Mouse (Mus musculus) intestine, postnatal 0 days (tissue): ENCODE data around the gene Olfr139. TPM values are rescaled to one million over a fixed set of nuclear protein-coding genes. Genes with fewer than 3 reads are reported as not detected.

Experiments
- ATAC-seq: fragments of 200-750 bp; cut with Nextera tagmentation; 2 replicates; pipeline ENCODE4 v1.8.0; 2017; ENCODE audit warnings: mild to moderate bottlenecking, moderate TSS enrichment, moderate library complexity
- H3K27ac ChIP-seq: fragments of 300-500 bp; sonication (generic); 2 replicates; pipeline ENCODE4 v1.5.1; 2014; ENCODE audit warnings: mild to moderate bottlenecking, low read depth, low read length, moderate library complexity
- H3K27me3 ChIP-seq: fragments of 300-500 bp; sonication (generic); replicated peaks from 2 replicates; pipeline ENCODE4 v1.6.1; 2014; ENCODE audit warnings: low read length, mixed read lengths; ENCODE audit not compliant: control insufficient read depth, insufficient read depth
- H3K36me3 ChIP-seq: fragments of 300-500 bp; sonication (generic); 2 replicates; pipeline ENCODE4 v1.6.1; 2014; ENCODE audit warnings: mild to moderate bottlenecking, moderate library complexity; ENCODE audit not compliant: control insufficient read depth, insufficient read depth
- H3K4me1 ChIP-seq: fragments of 300-500 bp; sonication (generic); replicated peaks from 2 replicates; pipeline ENCODE4 v1.6.1; 2014; ENCODE audit warnings: antibody characterized with exemption, low read length, mixed read lengths; ENCODE audit not compliant: control insufficient read depth, insufficient read depth
- H3K4me2 ChIP-seq: fragments of 300-500 bp; sonication (generic); replicated peaks from 2 replicates; pipeline ENCODE4 v1.6.1; 2014; ENCODE audit warnings: low read depth, mild to moderate bottlenecking, moderate library complexity
- H3K4me3 ChIP-seq: fragments of 300-500 bp; sonication (generic); 2 replicates; pipeline ENCODE4 v1.5.1; 2014; ENCODE audit warnings: low read depth, low read length
- H3K9ac ChIP-seq: fragments of 300-500 bp; sonication (generic); 2 replicates; pipeline ENCODE4 v1.6.1; 2014; ENCODE audit warnings: mild to moderate bottlenecking, low read depth, low read length
- H3K9me3 ChIP-seq: fragments of 300-500 bp; sonication (generic); 2 replicates; pipeline ENCODE4 v1.6.1; 2016; ENCODE audit warnings: mixed run types; ENCODE audit not compliant: control insufficient read depth
- CTCF ChIP-seq: sonication (generic); IDR thresholded peaks from 2 replicates; pipeline ENCODE4 v1.5.1; 2016; ENCODE audit warnings: low read depth, mild to moderate bottlenecking, control low read depth, antibody characterized with exemption, moderate library complexity
- WGBS: fragments of 180-500 bp; shearing (Covaris S2); extraction: QIAGEN DNeasy Blood & Tissue Kit; methylation state at CpG from one replicate; pipeline ENCODE4 v1.1.7; 2014; 5-methylcytosine and 5-hydroxymethylcytosine counted together
- polyA plus RNA-seq: library from polyadenylated mRNA; unstranded; fragments of >200 nt; fragmentation: Nextera tagmentation; extraction: Ambion mirVana; gene quantifications from 2 replicates; pipeline ENCODE4 v1.2.1, GENCODE M21; 2015

The Olfr139 gene
- polyA plus RNA-seq: not detected in 2 replicates

DNA sequence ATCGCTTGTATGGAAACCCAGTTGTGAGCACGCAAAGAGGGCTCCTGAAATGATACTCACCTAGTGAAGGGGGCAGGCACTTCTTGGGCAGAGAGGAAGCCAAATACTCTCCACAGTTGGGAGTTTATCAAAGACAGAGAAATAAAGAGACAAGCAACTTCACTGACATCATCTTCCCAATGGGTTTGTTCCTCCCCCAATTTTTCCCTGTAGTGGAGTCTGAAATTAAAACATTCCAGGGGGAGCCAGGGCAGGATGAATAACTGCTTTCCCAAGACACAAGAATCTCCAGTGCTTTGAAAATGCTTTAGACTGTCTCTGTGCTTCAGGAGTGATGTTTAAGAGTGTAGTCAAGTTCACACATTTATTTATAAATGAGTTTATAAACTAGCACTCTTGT lies at the start of gene Olfr139, which contains the start of gene Olfr399:
Gene Olfr139 (minus strand): TSS at position 101 of the 400 bp plus-strand sequence.
Gene Olfr399 (minus strand): TSS at position 165 of the 400 bp plus-strand sequence.
- 81% methylated on average over 2 of the region's 2 CpGs for WGBS

DNA sequence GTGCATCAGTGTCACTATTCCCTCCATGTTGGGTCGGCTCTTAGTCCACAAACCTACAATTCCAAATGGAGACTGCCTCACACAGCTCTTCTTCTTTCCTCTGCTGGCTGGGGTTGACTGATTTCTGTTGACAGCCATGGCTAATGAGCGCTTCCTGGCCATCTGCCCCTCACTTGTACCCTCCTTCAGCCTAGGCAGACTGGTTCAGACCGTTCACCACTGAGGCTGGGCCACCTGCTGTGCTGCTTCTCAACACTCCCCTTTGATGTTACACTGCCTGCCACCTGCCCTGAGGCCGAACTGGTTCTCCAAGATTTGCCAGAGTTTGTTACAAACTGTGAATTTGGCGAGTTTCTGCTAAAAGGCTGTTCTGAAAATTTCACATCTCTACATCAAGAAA lies 48.7 kb upstream of the Olfr139 start:
- TF ChIP-seq CTCF: no peak
- Histone ChIP-seq H3K27me3 (no peaks in the 10 kb centered on the region), H3K9me3 (no peaks in the 10 kb centered on the region), H3K4me2 (no peak overlapping the region), H3K9ac (no peak overlapping the region), H3K36me3 (no peaks in the 10 kb centered on the region), H3K27ac (no peak overlapping the region), H3K4me1 (no peaks in the 10 kb centered on the region), H3K4me3 (no peak overlapping the region)
- 33% methylated on average over 5 of the region's 5 CpGs for WGBS
- no peak for ATAC-seq

More for the DNA sequence above, at the start of gene Olfr139, which contains the start of gene Olfr399:
- Histone ChIP-seq H3K4me1 (no peaks in the 10 kb centered on the region), H3K9ac (no peak within 1 kb of the TSS), H3K27ac (no peak within 1 kb of the TSS), H3K4me2 (no peak within 1 kb of the TSS), H3K27me3 (no peaks in the 10 kb centered on the region), H3K4me3 (no peak within 1 kb of the TSS), H3K36me3 (no peaks in the 10 kb centered on the region), H3K9me3 (no peaks in the 10 kb centered on the region)
- no peak for ATAC-seq
- no peak for TF ChIP-seq CTCF

DNA sequence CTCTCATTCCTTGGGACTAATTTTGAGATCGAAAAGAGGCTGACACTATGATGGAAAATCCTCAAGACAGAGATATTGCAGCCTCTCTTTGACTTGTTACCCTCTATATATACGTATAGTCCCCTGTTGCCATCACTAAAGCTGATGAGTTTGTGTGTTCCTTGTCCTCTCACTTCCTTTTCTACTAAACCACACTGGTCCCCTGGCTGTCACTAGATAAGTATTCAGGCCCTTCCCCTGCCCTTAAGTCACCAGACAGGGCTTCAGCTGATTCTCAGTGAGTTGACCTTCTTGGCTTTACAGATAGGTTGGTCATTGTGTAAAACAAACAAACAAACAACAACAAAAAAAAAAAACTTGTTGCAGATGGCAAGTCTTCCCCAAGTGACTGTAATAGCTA lies 45.2 kb upstream of the Olfr139 start:
- Histone ChIP-seq H3K4me1 (no peaks in the 10 kb centered on the region), H3K27me3 (no peaks in the 10 kb centered on the region), H3K9me3 (no peaks in the 10 kb centered on the region), H3K27ac (no peak overlapping the region), H3K9ac (no peak overlapping the region), H3K36me3 (no peaks in the 10 kb centered on the region), H3K4me3 (no peak overlapping the region), H3K4me2 (no peak overlapping the region)
- ATAC-seq: no peak
- no peak for TF ChIP-seq CTCF
- WGBS: 48% methylated on average over 2 of the region's 2 CpGs

DNA sequence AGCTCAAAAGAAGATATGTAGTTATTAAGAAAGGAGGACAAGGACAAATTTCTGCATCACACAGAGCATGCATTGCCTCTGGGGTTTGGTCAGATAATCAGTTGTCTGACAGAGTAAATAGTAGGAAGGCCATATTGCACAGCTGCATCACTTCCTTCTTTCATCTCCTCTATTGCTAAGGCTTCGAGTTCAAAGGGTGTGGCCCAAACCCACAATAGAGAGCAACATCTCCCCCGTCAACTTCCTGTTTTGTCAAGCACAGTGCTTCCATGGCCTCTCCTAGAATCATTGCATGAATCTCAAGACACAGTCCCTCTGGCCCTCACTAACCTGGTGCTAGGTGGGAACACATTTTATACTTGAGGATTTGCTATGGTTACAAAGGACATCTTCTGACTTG lies 44.4 kb upstream of the Olfr139 start:
- H3K4me3 ChIP-seq: no peak overlapping the region
- H3K9ac ChIP-seq: no peak overlapping the region
- H3K4me1 ChIP-seq: no peaks in the 10 kb centered on the region
- no peak overlapping the region for H3K27ac ChIP-seq
- no peaks in the 10 kb centered on the region for H3K36me3 ChIP-seq
- no peak for TF ChIP-seq CTCF
- no peak for ATAC-seq
- WGBS: 63% methylated on average over 2 of the region's 2 CpGs
- no peaks in the 10 kb centered on the region for H3K9me3 ChIP-seq
- H3K4me2 ChIP-seq: no peak overlapping the region
- no peaks in the 10 kb centered on the region for H3K27me3 ChIP-seq

DNA sequence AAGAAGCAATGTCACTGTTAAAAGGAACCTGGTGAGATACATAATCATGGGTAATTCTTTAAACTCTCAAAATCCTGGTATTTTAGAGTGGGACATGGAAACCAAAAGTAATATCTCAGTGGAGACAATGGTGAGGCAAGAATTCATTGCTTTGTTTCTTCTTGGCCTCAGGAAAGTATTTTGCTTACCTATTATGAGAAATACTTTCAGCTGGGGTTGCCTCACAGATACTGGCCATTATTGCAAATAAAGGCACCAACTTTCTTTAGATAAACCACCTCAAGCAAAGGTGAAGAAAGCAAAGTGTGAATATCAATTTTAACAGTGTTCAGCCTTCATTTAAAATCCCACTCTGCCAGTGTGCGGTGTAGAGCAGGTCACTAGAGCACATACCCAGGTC lies 13.3 kb upstream of the Olfr139 start, which contains the start of gene Zfp616:
Gene Zfp616 (plus strand): TSS at position 301 of the 400 bp plus-strand sequence.
- TF ChIP-seq CTCF: no peak
- ATAC-seq: no peak
- 90% methylated on average over 1 of the region's 1 CpGs for WGBS

DNA sequence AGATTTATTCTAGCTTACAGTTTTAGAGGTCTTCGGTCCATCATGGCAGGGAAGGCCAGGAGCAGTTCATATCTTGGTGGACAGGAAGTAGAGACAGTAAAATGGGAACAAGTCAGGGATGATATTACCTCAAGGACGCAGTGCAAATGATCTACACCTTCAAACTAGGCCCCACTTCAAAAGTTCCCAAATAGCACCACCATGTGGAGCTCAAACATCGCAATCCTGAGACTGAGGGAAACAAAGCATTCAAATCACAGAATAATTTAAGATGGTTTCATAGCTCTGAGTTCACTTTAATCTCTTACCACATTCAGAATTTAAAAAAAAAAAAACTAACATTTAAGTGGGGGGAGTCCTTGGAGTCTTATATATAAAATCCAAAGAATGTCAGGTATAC lies 5.0 kb downstream of the Olfr139 start:
- no peak overlapping the region for H3K27ac ChIP-seq
- no peaks in the 10 kb centered on the region for H3K27me3 ChIP-seq
- H3K4me2 ChIP-seq: no peak overlapping the region
- no peak overlapping the region for H3K9ac ChIP-seq
- WGBS: 66% methylated on average over 3 of the region's 3 CpGs
- no peak for ATAC-seq
- TF ChIP-seq CTCF: no peak
- H3K4me1 ChIP-seq: no peaks in the 10 kb centered on the region
- no peaks in the 10 kb centered on the region for H3K9me3 ChIP-seq
- H3K36me3 ChIP-seq: no peaks in the 10 kb centered on the region
- H3K4me3 ChIP-seq: no peak overlapping the region

More for the DNA sequence above, 13.3 kb upstream of the Olfr139 start, which contains the start of gene Zfp616:
- Histone ChIP-seq H3K4me1 (no peaks in the 10 kb centered on the region), H3K9me3 (no peaks in the 10 kb centered on the region), H3K27me3 (no peaks in the 10 kb centered on the region), H3K4me2 (no peak within 1 kb of the TSS), H3K9ac (no peak within 1 kb of the TSS), H3K36me3 (no peaks in the 10 kb centered on the region), H3K27ac (no peak within 1 kb of the TSS), H3K4me3 (no peak within 1 kb of the TSS)

Other genes starting within 250 kb of the Olfr139 start
- gene Olfr392, start 239.5 kb downstream of the Olfr139 start, polyA plus RNA-seq: not detected in 2 replicates
- gene Olfr393, start 205.1 kb downstream of the Olfr139 start, polyA plus RNA-seq: not detected in 2 replicates
- gene Olfr394, start 165.8 kb downstream of the Olfr139 start, polyA plus RNA-seq: not detected in 2 replicates
- gene Olfr395, start 147.3 kb downstream of the Olfr139 start, polyA plus RNA-seq: not detected in 2 replicates
- gene Olfr23, start 119.9 kb downstream of the Olfr139 start, polyA plus RNA-seq: not detected in 2 replicates
- not detected in 2 replicates for gene Olfr397, start 95.7 kb downstream of the Olfr139 start, polyA plus RNA-seq
- not detected in 2 replicates for gene Olfr398, start 66.1 kb downstream of the Olfr139 start, polyA plus RNA-seq
- not detected in 2 replicates for gene Olfr399, start 64 bp upstream of the Olfr139 start, polyA plus RNA-seq
- gene Zfp616, start 13.4 kb upstream of the Olfr139 start, polyA plus RNA-seq: not detected in 2 replicates
- not detected in 2 replicates for gene Olfr401, start 57.2 kb upstream of the Olfr139 start, polyA plus RNA-seq
- not detected in 2 replicates for gene Olfr402, start 97.0 kb upstream of the Olfr139 start, polyA plus RNA-seq
- gene Olfr403, start 129.7 kb upstream of the Olfr139 start, polyA plus RNA-seq: not detected in 2 replicates
- gene Olfr43, start 154.8 kb upstream of the Olfr139 start, polyA plus RNA-seq: not detected in 2 replicates
- gene Olfr406, start 203.3 kb upstream of the Olfr139 start, polyA plus RNA-seq: not detected in 2 replicates
- not detected in 2 replicates for gene Olfr59, start 227.2 kb upstream of the Olfr139 start, polyA plus RNA-seq